Mouse (Mus musculus) CH12.LX (cell line): ENCODE measurements around the gene Gm10643. TPM values are rescaled to one million over a fixed set of nuclear protein-coding genes. Genes with fewer than 3 reads are reported as not detected.

Experiments
- DNase-seq: peaks from one replicate; pipeline ENCODE4 v3.0.0-alpha.2; 2013; ENCODE audit errors: extremely low read depth
- H3K27ac ChIP-seq: 2 replicates; pipeline ENCODE4 v1.5.1; 2012; ENCODE audit warnings: low read depth, mild to moderate bottlenecking, control low read depth, moderate library complexity; ENCODE audit not compliant: insufficient read depth
- H3K27me3 ChIP-seq: replicated peaks from 2 replicates; pipeline ENCODE3; 2012; ENCODE audit warnings: inconsistent platforms
- H3K36me3 ChIP-seq, 2 experiments: replicated peaks in 1 of 2; 2 replicates each; pipeline versions ENCODE3 to v1.6.1; 2012; ENCODE audit warnings: inconsistent platforms in 1 of 2, low read length in 1 of 2, mild to moderate bottlenecking in 1 of 2, mixed read lengths in 1 of 2, moderate library complexity in 1 of 2; ENCODE audit not compliant: control insufficient read depth in 1 of 2, insufficient read depth in 1 of 2
- H3K4me1 ChIP-seq, 2 experiments: 2 replicates each; pipeline ENCODE4 v1.6.1; 2012; ENCODE audit warnings: inconsistent platforms in 1 of 2, moderate library complexity in 1 of 2; ENCODE audit not compliant: insufficient read depth in 2 of 2, control insufficient read depth in 1 of 2
- H3K4me2 ChIP-seq: 2 replicates; pipeline ENCODE4 v1.6.1; 2012; ENCODE audit warnings: low read depth, mild to moderate bottlenecking, control low read depth; ENCODE audit not compliant: poor library complexity, insufficient read depth, severe bottlenecking
- H3K4me3 ChIP-seq, 3 experiments: fragments of 150-350 bp in 1 of 3; sonication (generic) in 1 of 3; replicated peaks in 1 of 3; 2 replicates each; pipeline versions ENCODE3 to v1.5.1; 2011 to 2012; ENCODE audit warnings: low read depth in 2 of 3, low read length in 2 of 3, mild to moderate bottlenecking in 2 of 3, moderate library complexity in 2 of 3, control low read depth in 1 of 3, improper control_type of control experiment in 1 of 3, inconsistent platforms in 1 of 3, mixed read lengths in 1 of 3; ENCODE audit not compliant: poor library complexity in 1 of 3
- H3K79me2 ChIP-seq: replicated peaks from 2 replicates; pipeline ENCODE4 v1.6.1; 2012; ENCODE audit warnings: mild to moderate bottlenecking, moderate library complexity; ENCODE audit not compliant: control insufficient read depth, poor library complexity, insufficient read depth, severe bottlenecking; ENCODE audit errors: extremely low read depth
- H3K9ac ChIP-seq: 2 replicates; pipeline ENCODE4 v1.6.1; 2012; ENCODE audit warnings: low read depth, mild to moderate bottlenecking, control low read depth, moderate library complexity; ENCODE audit not compliant: insufficient read depth
- H3K9me3 ChIP-seq: replicated peaks from 2 replicates; pipeline ENCODE3; 2012; ENCODE audit warnings: low read length, inconsistent platforms, mixed read lengths
- CHD1 ChIP-seq: IDR thresholded peaks from 2 replicates; pipeline ENCODE4 v1.6.1; 2012; ENCODE audit warnings: low read depth, low read length, improper control_type of control experiment, inconsistent platforms
- CHD2 ChIP-seq: IDR thresholded peaks from 2 replicates; pipeline ENCODE4 v1.6.1; 2011; ENCODE audit warnings: low read length, improper control_type of control experiment
- E2F4 ChIP-seq: IDR thresholded peaks from 2 replicates; pipeline ENCODE4 v1.6.1; 2011; ENCODE audit warnings: low read depth, low read length, improper control_type of control experiment; ENCODE audit not compliant: insufficient replicate concordance
- GABPA ChIP-seq: IDR thresholded peaks from 2 replicates; pipeline ENCODE4 v1.6.1; 2012; ENCODE audit warnings: low read depth, low read length, improper control_type of control experiment, inconsistent platforms; ENCODE audit not compliant: insufficient replicate concordance
- HCFC1 ChIP-seq: IDR thresholded peaks from 2 replicates; pipeline ENCODE4 v1.6.1; 2012; ENCODE audit warnings: low read depth, mild to moderate bottlenecking, inconsistent platforms, low read length, improper control_type of control experiment
- IRF4 ChIP-seq: IDR thresholded peaks from 2 replicates; pipeline ENCODE4 v1.6.1; 2014; ENCODE audit warnings: low read depth, mild to moderate bottlenecking, inconsistent platforms, low read length, improper control_type of control experiment
- MAZ ChIP-seq: IDR thresholded peaks from 2 replicates; pipeline ENCODE4 v1.6.1; 2012; ENCODE audit warnings: low read depth, mild to moderate bottlenecking, inconsistent platforms, low read length, improper control_type of control experiment, moderate library complexity
- MEF2A ChIP-seq: IDR thresholded peaks from 2 replicates; pipeline ENCODE4 v1.6.1; 2014; ENCODE audit warnings: low read depth, mild to moderate bottlenecking, inconsistent platforms, low read length, improper control_type of control experiment, borderline replicate concordance
- MXI1 ChIP-seq: IDR thresholded peaks from 2 replicates; pipeline ENCODE4 v1.6.1; 2011; ENCODE audit warnings: mild to moderate bottlenecking, low read depth, low read length, improper control_type of control experiment
- MYC ChIP-seq: IDR thresholded peaks from 2 replicates; pipeline ENCODE4 v1.6.1; 2011; ENCODE audit warnings: low read depth, mild to moderate bottlenecking, improper control_type of control experiment, low read length
- PAX5 ChIP-seq: IDR thresholded peaks from 2 replicates; pipeline ENCODE4 v1.6.1; 2012; ENCODE audit warnings: low read length, inconsistent platforms, mixed read lengths
- SMC3 ChIP-seq: IDR thresholded peaks from 2 replicates; pipeline ENCODE4 v1.6.1; 2011; ENCODE audit warnings: low read depth, low read length, improper control_type of control experiment
- TBP ChIP-seq: conservative IDR thresholded peaks from 2 replicates; pipeline ENCODE4 v1.6.1; 2011; ENCODE audit warnings: low read depth, low read length, improper control_type of control experiment
- UBTF ChIP-seq: IDR thresholded peaks from 2 replicates; pipeline ENCODE4 v1.6.1; 2012; ENCODE audit warnings: low read depth, mild to moderate bottlenecking, inconsistent platforms, low read length, improper control_type of control experiment, moderate library complexity
- USF1 ChIP-seq: IDR thresholded peaks from 2 replicates; pipeline ENCODE4 v1.6.1; 2014; ENCODE audit warnings: low read depth, mild to moderate bottlenecking, inconsistent platforms, low read length, improper control_type of control experiment
- USF2 ChIP-seq: conservative IDR thresholded peaks from 2 replicates; pipeline ENCODE4 v1.6.1; 2011; ENCODE audit warnings: low read depth, low read length, improper control_type of control experiment
- ZC3H11A ChIP-seq: IDR thresholded peaks from 2 replicates; pipeline ENCODE4 v1.6.1; 2012; ENCODE audit warnings: low read depth, mild to moderate bottlenecking, inconsistent platforms, low read length, improper control_type of control experiment
- ZKSCAN1 ChIP-seq: IDR thresholded peaks from 2 replicates; pipeline ENCODE4 v1.6.1; 2012; ENCODE audit warnings: low read depth, inconsistent platforms, low read length, improper control_type of control experiment, borderline replicate concordance
- dilution Hi-C: fragments of 300-500 bp; cut with MboI; formaldehyde crosslinking; loops from 2 replicates; pipeline ENCODE4 v1.14.3; 2020; ENCODE audit warnings: low sequenced_read_pairs; ENCODE audit not compliant: extremely low pct_unique_long_range_greater_than_20kb, extremely low pct_ligation_motif_present
- in situ Hi-C: fragments of 300-500 bp; cut with MboI; formaldehyde crosslinking; loops from 3 replicates; pipeline ENCODE4 v1.14.3; 2019; ENCODE audit warnings: low sequenced_read_pairs, low pct_ligation_motif_present, low pct_unique_long_range_greater_than_20kb, mixed read lengths
- polyA plus RNA-seq: library from polyadenylated mRNA; unstranded; fragments of >175 nt; gene quantifications from 2 replicates; pipeline ENCODE4 v1.2.1, GENCODE M21; 2012; ENCODE audit warnings: low read depth; ENCODE audit not compliant: insufficient read length
- total RNA-seq, 2 experiments: library from RNA; depleted of rRNA; stranded (reverse); fragments of 300-350 nt in 1 of 2; fragments of >200 nt in 1 of 2; gene quantifications; 2 replicates each; pipeline ENCODE4 v1.2.3; 2012 to 2014

Gene Gm10643
- total and polyA plus RNA-seq, 3 experiments: 0.14 to 0.76 (median 0.42) TPM

DNA sequence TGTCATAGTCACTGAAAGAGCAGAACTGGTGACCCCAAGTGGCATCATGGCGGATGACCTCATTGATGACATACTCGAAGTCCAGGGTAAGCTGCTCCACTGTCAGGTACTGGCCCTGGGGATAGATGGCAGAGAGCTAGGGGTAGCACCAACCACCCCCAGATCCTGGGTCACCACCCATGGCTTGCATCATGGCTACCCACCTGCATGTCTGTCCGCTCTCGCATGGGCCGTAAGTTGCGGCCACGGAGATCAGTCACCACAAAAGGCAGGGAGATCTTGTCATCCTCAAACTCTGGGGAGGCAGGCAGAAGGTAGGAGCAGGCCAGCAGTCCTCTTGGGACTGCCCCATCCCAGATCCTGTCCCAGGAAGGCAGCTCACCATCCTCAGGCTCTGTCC, 33.4 kb upstream of the Gm10643 start:
- Histone ChIP-seq H3K4me1 (peaks cover 0 to 10% of the 10 kb centered on the region in 2 experiments; a peak in 2 of 4 replicates), H3K27ac (no peak overlapping the region), H3K9ac (no peak overlapping the region), H3K4me2 (no peak overlapping the region), H3K36me3 (peaks cover 80 to 95% of the 10 kb centered on the region in 2 experiments), H3K4me3 (no peak overlapping the region), H3K79me2 (peaks cover 7% of the 10 kb centered on the region), H3K27me3 (no peaks in the 10 kb centered on the region), H3K9me3 (no peaks in the 10 kb centered on the region)
- dilution Hi-C loops: no loop called here
- in situ Hi-C loops: no loop called here
- TF ChIP-seq UBTF: no peak
- TF ChIP-seq MAZ: no peak
- no peak for TF ChIP-seq IRF4
- no peak for DNase-seq

DNA sequence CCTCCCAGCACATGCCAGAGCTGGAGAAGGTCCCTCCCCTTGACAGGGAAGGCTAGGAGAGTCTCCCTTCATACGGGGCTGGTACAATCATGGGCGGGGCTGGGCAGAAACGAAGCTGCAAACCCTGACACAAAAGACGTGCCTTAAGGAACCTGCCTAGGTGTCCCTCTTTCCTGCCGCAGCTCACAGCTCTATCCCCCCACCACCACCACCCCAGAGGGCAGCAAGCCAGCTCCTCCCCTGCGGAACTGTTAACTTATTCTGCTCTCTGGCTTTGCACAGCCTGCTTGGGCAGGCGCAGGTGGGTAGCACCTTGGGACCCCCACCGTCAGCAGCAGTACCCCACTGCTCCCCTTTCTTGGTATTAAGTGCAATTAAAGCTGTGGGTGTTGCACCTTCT, 31.1 kb upstream of the Gm10643 start:
- no peak overlapping the region for H3K4me3 ChIP-seq
- H3K36me3 ChIP-seq: peaks cover 80 to 95% of the 10 kb centered on the region in 2 experiments
- H3K9me3 ChIP-seq: no peaks in the 10 kb centered on the region
- H3K27ac ChIP-seq: no peak overlapping the region
- no peaks in the 10 kb centered on the region for H3K27me3 ChIP-seq
- no peak overlapping the region for H3K9ac ChIP-seq
- H3K79me2 ChIP-seq: no peaks in the 10 kb centered on the region
- H3K4me2 ChIP-seq: no peak overlapping the region
- TF ChIP-seq E2F4: no peak
- no peak for TF ChIP-seq GABPA
- no peak for TF ChIP-seq ZC3H11A
- TF ChIP-seq MYC: no peak
- TF ChIP-seq USF2: no peak
- no peak for TF ChIP-seq CHD1
- no peak for TF ChIP-seq PAX5
- TF ChIP-seq CHD2: no peak
- TF ChIP-seq USF1: no peak
- no peak for TF ChIP-seq UBTF
- no peak for TF ChIP-seq MXI1
- no peak for TF ChIP-seq TBP
- no peak for TF ChIP-seq IRF4
- no peak for TF ChIP-seq HCFC1
- no peak for TF ChIP-seq MEF2A
- TF ChIP-seq ZKSCAN1: no peak
- no peak for TF ChIP-seq SMC3
- TF ChIP-seq, all 38 proteins: peak for 0
- DNase-seq: no peak
- dilution Hi-C loops: no loop called here
- in situ Hi-C loops: no loop called here
- H3K4me1 ChIP-seq: no peaks in the 10 kb centered on the region
